Mouse (Mus musculus) heart, postnatal 25 days (tissue): ENCODE measurements at regions not wholly inside any gene's neighbourhood (a gene's known extent, or its start where the extent isn't known, plus 50 kb on each side); places are given as distances from the start of the nearest gene placed in this dataset.

Experiments used
- DNase-seq: peaks from one replicate; pipeline ENCODE4 v3.0.0; 2022; ENCODE audit warnings: low spot score
- intact Hi-C: fragments of 180-260 bp; cut with DNase I; formaldehyde crosslinking; loops from one replicate; pipeline ENCODE4 v1.15.1; 2025

GRCm38 (mm10) chr9:87649015-87649978 lies 81.8 kb downstream of the Tbx18 start:
- intact Hi-C loops, result no loop called here
- no peak for DNase-seq

DNA sequence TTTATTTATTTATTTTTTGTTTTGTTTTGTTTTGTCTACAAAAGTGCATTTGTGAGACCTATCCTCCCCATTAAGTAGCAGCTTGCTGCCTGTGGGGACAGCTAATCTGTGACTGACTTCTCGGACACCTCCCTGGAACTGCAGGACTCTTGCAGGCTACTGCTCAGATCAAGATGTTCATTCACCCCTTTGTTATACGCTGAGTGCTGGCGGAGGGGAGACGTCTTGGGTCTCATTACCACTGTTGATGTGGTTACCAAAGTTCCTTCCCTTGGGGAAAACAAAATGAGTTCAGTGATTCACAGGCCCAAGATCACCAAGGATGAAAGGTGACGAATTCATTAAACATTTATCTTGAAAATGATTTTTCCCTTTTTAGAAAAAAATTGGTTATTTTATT lies 82.7 kb downstream of the Tbx18 start:
- DNase-seq, result no peak
- intact Hi-C loops, result no loop called here

GRCm38 (mm10) chr9:87645032-87645431 lies 86.0 kb downstream of the Tbx18 start:
- no peak for DNase-seq
- intact Hi-C loops, result no loop called here

GRCm38 (mm10) chr9:87633863-87634630 lies 97.0 kb downstream of the Tbx18 start:
- intact Hi-C loops, result no loop called here
- no peak for DNase-seq

DNA sequence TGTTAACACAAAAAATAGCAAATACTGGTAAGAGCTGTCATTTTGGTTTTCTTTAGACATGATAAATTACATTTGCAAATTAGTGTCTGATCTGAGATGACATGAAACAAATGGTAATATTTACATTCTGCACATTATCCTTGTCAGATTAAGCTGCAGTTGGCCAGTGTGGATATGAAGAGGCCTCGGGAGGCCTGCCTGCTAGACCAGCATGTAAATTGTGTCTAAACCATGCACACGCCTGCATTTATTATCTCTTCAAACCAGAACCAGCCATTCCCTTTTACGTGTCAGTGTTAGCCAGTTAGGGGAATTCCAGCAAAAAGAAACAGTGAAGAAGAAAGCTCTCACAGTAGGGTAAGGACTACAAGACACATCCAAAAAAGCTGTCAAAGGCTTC lies 104.6 kb downstream of the Tbx18 start:
- DNase-seq, result no peak
- intact Hi-C loops, result no loop called here

GRCm38 (mm10) chr9:87618238-87618673 lies 112.8 kb downstream of the Tbx18 start:
- DNase-seq, result peak; percentile 3

GRCm38 (mm10) chr9:87607878-87608631 lies 123.0 kb downstream of the Tbx18 start:
- DNase-seq, result no peak
- intact Hi-C loops, result no loop called here

More at GRCm38 (mm10) chr9:87618238-87618673, 112.8 kb downstream of the Tbx18 start:
- intact Hi-C loops, result no loop called here

GRCm38 (mm10) chr9:87575591-87575990 lies 155.5 kb downstream of the Tbx18 start:
- DNase-seq, result no peak
- intact Hi-C loops, result no loop called here

- intact Hi-C loops, result no loop called here
These were observed 156.7 kb downstream of the Tbx18 start for GRCm38 (mm10) chr9:87574250-87574864.

DNA sequence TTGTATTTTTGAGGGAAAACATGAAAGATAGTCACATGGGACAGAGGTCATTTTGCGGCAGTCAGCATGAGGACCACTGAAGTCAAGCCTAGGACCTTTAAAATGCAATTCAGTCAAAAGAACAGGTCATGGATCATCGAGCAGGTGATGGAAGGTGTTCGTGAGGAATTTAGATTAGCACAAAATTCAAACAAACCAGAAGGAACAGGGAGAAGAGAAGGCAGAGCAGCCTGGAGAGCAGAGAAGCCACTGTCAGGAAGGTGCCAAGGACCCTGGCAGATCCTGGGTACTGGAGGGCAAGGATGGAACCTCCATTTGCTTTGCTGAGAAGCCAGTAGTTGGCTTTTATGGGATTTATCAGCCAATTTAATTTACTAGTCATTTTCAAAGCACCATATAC lies 167.8 kb downstream of the Tbx18 start:
- DNase-seq, result no peak
- intact Hi-C loops, result no loop called here

More at GRCm38 (mm10) chr9:87574250-87574864, 156.7 kb downstream of the Tbx18 start:
- no peak for DNase-seq

GRCm38 (mm10) chr9:87562796-87563195 lies 168.3 kb downstream of the Tbx18 start:
- intact Hi-C loops, result no loop called here

DNA sequence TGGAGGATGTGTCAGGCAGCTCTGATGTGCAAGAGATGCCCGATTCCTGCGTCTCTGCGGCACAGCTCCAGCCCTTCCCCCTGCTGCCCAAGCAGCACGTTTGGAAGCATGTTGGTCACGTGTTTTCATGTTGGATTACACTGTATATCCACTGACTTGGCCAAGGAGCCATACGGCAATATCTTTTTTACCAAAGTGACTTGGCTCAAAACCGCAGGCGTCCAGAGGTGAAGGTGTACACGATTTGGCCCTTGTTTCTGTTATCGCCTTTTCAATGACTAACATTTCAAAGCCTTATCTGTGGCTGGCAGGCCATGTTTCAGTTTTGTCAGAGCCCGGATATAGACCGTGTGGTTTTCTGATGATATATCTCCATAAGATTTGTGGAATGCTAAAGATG lies 173.2 kb downstream of the Tbx18 start:
- intact Hi-C loops, result no loop called here
- no peak for DNase-seq

More at GRCm38 (mm10) chr9:87562796-87563195, 168.3 kb downstream of the Tbx18 start:
- no peak for DNase-seq

- no peak for DNase-seq
- intact Hi-C loops, result no loop called here
These were observed 174.1 kb downstream of the Tbx18 start for GRCm38 (mm10) chr9:87556953-87557394.

DNA sequence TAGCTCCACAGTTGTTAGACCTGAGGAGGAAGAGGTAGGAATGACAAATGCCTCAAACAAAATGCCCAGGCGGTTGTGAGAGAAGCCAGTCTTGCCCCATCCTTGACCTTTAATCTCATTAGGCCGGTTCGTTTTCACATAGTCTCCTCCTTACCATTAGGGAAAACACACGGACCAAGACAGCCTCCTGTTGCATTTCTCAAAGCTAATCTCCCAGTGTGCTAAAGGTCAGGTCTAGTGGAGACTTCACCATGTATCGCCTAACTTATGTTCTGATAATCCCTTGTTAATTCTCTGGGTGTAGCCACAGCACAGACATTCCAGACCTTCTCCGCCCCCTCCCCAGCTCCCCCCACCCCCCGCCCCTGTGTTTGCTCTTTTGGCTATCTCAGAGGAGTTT lies 174.5 kb downstream of the Tbx18 start:
- DNase-seq, result no peak
- intact Hi-C loops, result no loop called here

DNA sequence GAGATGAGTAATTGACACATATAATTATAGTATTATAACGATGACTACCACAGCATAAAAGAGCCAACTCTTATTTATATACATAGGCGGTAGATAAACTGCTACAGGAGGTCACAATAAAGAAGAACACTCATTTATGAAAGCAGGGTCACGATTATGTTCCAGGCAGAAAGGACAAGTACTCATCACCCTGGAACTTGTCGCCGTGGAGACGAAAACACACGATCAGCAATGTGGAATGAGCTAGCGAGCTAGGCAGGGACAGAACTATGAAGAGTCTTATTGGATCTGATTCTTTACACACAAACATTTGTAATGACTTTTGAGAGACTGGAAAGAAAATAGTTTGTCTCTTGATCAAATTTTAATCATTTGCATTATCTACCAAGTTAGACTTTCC lies 197.9 kb downstream of the Tbx18 start:
- no peak for DNase-seq
- intact Hi-C loops, result no loop called here

DNA sequence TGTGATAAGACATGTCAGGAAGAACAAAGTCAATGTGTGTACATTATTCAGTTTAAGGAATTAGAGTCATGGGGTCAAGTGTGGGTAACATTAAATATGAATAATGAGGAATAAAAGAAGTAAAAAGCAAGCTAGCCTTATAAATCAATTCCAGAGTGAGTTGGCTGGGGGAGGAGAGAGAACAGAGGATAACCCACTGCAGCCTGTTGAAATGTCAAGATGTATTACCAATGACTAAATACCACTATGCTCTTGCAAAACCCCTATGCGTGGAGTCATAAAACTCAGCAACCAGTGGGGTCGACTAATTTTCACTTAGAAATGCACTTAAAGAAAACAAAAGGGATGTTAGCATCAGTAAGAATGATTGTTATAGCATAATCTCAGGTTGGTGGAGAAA lies 201.2 kb downstream of the Tbx18 start:
- intact Hi-C loops, result no loop called here
- DNase-seq, result no peak

DNA sequence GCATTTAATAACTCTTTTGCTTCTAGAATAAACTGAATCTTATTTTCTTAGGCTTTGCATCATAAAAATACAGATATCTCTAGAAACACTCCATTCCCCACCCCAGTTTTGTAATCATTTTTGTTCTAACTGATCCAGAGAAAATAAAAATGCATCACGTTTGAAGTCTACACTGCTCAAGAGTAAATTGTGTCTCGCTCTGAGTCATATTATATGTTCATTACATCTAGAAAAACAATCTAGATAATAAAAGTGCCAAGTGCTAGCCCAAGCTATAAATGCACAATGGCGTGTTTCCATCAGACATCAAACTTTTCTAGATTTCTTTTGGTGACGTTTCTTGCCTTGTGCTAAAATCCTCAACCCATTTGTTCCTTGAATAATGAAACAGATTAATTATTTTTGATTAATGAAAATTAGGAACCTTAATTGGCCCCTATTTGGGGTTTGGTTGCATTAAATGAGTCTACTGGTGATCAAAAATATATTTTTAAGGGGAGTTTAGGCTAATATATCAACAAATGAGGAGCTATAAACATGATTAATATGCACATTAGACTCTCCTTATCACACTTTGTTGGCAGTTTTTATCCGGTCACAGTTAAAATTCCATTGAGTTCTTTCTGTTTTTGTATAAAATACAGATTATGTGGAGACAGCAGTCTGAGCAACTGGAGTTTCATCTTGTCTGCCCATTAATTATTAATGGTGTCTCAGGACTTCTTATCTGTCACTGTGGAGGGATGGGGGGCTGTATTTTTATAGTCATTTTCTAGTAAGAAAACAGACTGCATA lies 206.0 kb downstream of the Tbx18 start:
- intact Hi-C loops, result no loop called here
- DNase-seq, result no peak

DNA sequence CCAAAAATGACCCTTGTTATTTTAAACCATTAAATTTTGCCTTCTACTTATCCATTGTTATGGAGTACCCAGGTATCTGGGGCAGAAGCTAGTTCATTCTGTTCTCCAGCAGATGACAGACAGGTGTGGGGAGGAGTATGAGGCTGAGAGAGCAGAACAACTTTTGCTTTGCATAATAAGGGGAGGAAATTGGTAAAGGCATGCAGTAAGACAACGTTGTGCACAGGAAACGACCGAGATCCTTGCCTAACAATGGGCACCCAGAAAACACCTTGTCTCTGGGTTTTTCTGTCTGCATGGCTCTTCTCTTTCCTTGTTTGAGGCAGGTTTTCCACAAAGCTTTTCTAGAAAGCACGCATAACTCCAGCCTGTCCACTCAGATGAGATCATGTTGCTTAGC lies 220.4 kb downstream of the Tbx18 start:
- no peak for DNase-seq
- intact Hi-C loops, result no loop called here
